Mouse (Mus musculus): ENCODE measurements around the gene Smndc1. TPM values are rescaled to one million over a fixed set of nuclear protein-coding genes. Genes with fewer than 3 reads are reported as not detected.
A peak's percentile ranks its signal among the peaks of the same experiment; 100 is the strongest.

Gene Smndc1
- polyA plus RNA-seq, 1 experiment from 2014 or later, result 14.9 TPM

GRCm38 (mm10) chr19:53364551-53364950 lies 25.8 kb downstream of the Smndc1 start:
- H3K27ac ChIP-seq (ENCODE audit: low read length), result no peak overlapping the region
- H3K4me3 ChIP-seq (ENCODE audit: low read depth, low read length), result no peak overlapping the region
- H3K9ac ChIP-seq (ENCODE audit: low read depth, low read length), result no peak overlapping the region
- peaks cover 13% of the 10 kb centered on the region for H3K4me1 ChIP-seq (ENCODE audit: control insufficient read depth, low read depth, low read length)
- no peak overlapping the region for H3K4me2 ChIP-seq (ENCODE audit: low read depth, low read length)
- H3K27me3 ChIP-seq (ENCODE audit: control insufficient read depth, insufficient read depth, low read depth, low read length), result no peaks in the 10 kb centered on the region
- no peak for ATAC-seq (ENCODE audit: low read depth)
- no peaks in the 10 kb centered on the region for H3K36me3 ChIP-seq (ENCODE audit: control insufficient read depth, insufficient read depth)
- H3K9me3 ChIP-seq (replicated peaks; ENCODE audit: control insufficient read depth, low read length), result no peaks in the 10 kb centered on the region
- 77% methylated on average over 2 of the region's 2 CpGs for WGBS (ENCODE audit: insufficient replicate concordance)

- Histone ChIP-seq H3K4me3 (ENCODE audit: low read depth, low read length) (no peak overlapping the region), H3K4me2 (ENCODE audit: low read depth, low read length) (no peak overlapping the region), H3K27me3 (ENCODE audit: control insufficient read depth, insufficient read depth, low read depth, low read length) (no peaks in the 10 kb centered on the region), H3K9me3 (replicated peaks; ENCODE audit: control insufficient read depth, low read length) (no peaks in the 10 kb centered on the region), H3K4me1 (ENCODE audit: control insufficient read depth, low read depth, low read length) (peaks cover 8% of the 10 kb centered on the region), H3K36me3 (ENCODE audit: control insufficient read depth, insufficient read depth) (no peaks in the 10 kb centered on the region), H3K27ac (ENCODE audit: low read length) (no peak overlapping the region), H3K9ac (ENCODE audit: low read depth, low read length) (no peak overlapping the region)
- ATAC-seq (ENCODE audit: low read depth), result no peak
- WGBS (ENCODE audit: insufficient replicate concordance), result 40% methylated on average over 2 of the region's 2 CpGs
Observed at GRCm38 (mm10) chr19:53362967-53363366, 27.4 kb downstream of the Smndc1 start.

- Histone ChIP-seq H3K9ac (ENCODE audit: low read depth, low read length) (no peak overlapping the region), H3K4me1 (ENCODE audit: control insufficient read depth, low read depth, low read length) (peaks cover 8% of the 10 kb centered on the region), H3K27ac (ENCODE audit: low read length) (no peak overlapping the region), H3K4me2 (ENCODE audit: low read depth, low read length) (peak overlapping the region; percentile 1; the same call in 1 of the 2 replicates), H3K36me3 (ENCODE audit: control insufficient read depth, insufficient read depth) (no peaks in the 10 kb centered on the region; the same call in 1 of the 2 replicates), H3K4me3 (ENCODE audit: low read depth, low read length) (no peak overlapping the region), H3K27me3 (ENCODE audit: control insufficient read depth, insufficient read depth, low read depth, low read length) (no peaks in the 10 kb centered on the region), H3K9me3 (replicated peaks; ENCODE audit: control insufficient read depth, low read length) (no peaks in the 10 kb centered on the region)
- WGBS (ENCODE audit: insufficient replicate concordance), result 72% methylated on average over 8 of the region's 8 CpGs
- ATAC-seq (ENCODE audit: low read depth), result peak; percentile 38; the same call in 1 of the 2 replicates
Observed at GRCm38 (mm10) chr19:53360265-53360958, 30.0 kb downstream of the Smndc1 start.

- ATAC-seq (ENCODE audit: low read depth), result peak; percentile 36; the same call in 1 of the 2 replicates
- H3K4me2 ChIP-seq (ENCODE audit: low read depth, low read length), result 0 out of 2 replicates have a peak overlapping the region, but pooled peaks have one; percentile 1
- WGBS (ENCODE audit: insufficient replicate concordance), result 74% methylated on average over 22 of the region's 22 CpGs
Observed at GRCm38 (mm10) chr19:53359160-53360033, 31.0 kb downstream of the Smndc1 start.

GRCm38 (mm10) chr19:53355065-53355464 lies 35.3 kb downstream of the Smndc1 start:
- Histone ChIP-seq H3K4me1 (ENCODE audit: control insufficient read depth, low read depth, low read length) (no peaks in the 10 kb centered on the region), H3K9me3 (replicated peaks; ENCODE audit: control insufficient read depth, low read length) (no peaks in the 10 kb centered on the region), H3K4me3 (ENCODE audit: low read depth, low read length) (no peak overlapping the region), H3K9ac (ENCODE audit: low read depth, low read length) (no peak overlapping the region), H3K27ac (ENCODE audit: low read length) (no peak overlapping the region), H3K4me2 (ENCODE audit: low read depth, low read length) (no peak overlapping the region), H3K36me3 (ENCODE audit: control insufficient read depth, insufficient read depth) (no peaks in the 10 kb centered on the region; the same call in 1 of the 2 replicates), H3K27me3 (ENCODE audit: control insufficient read depth, insufficient read depth, low read depth, low read length) (no peaks in the 10 kb centered on the region)
- ATAC-seq (ENCODE audit: low read depth), result no peak
- 89% methylated on average over 16 of the region's 16 CpGs for WGBS (ENCODE audit: insufficient replicate concordance)

More at GRCm38 (mm10) chr19:53359160-53360033, 31.0 kb downstream of the Smndc1 start:
- H3K27me3 ChIP-seq (ENCODE audit: control insufficient read depth, insufficient read depth, low read depth, low read length), result no peaks in the 10 kb centered on the region
- peaks cover 8% of the 10 kb centered on the region for H3K4me1 ChIP-seq (ENCODE audit: control insufficient read depth, low read depth, low read length)
- H3K36me3 ChIP-seq (ENCODE audit: control insufficient read depth, insufficient read depth), result no peaks in the 10 kb centered on the region; the same call in 1 of the 2 replicates
- H3K9me3 ChIP-seq (replicated peaks; ENCODE audit: control insufficient read depth, low read length), result no peaks in the 10 kb centered on the region
- no peak overlapping the region for H3K27ac ChIP-seq (ENCODE audit: low read length)
- no peak overlapping the region for H3K9ac ChIP-seq (ENCODE audit: low read depth, low read length)
- no peak overlapping the region for H3K4me3 ChIP-seq (ENCODE audit: low read depth, low read length)

GRCm38 (mm10) chr19:53354271-53355000 lies 35.9 kb downstream of the Smndc1 start:
- no peak overlapping the region for H3K9ac ChIP-seq (ENCODE audit: low read depth, low read length)
- no peak overlapping the region for H3K4me3 ChIP-seq (ENCODE audit: low read depth, low read length)
- no peaks in the 10 kb centered on the region for H3K4me1 ChIP-seq (ENCODE audit: control insufficient read depth, low read depth, low read length)
- 79% methylated on average over 7 of the region's 7 CpGs for WGBS (ENCODE audit: insufficient replicate concordance)
- no peak overlapping the region for H3K27ac ChIP-seq (ENCODE audit: low read length)
- no peak overlapping the region for H3K4me2 ChIP-seq (ENCODE audit: low read depth, low read length)
- H3K36me3 ChIP-seq (ENCODE audit: control insufficient read depth, insufficient read depth), result no peaks in the 10 kb centered on the region; the same call in 1 of the 2 replicates
- no peaks in the 10 kb centered on the region for H3K27me3 ChIP-seq (ENCODE audit: control insufficient read depth, insufficient read depth, low read depth, low read length)
- no peaks in the 10 kb centered on the region for H3K9me3 ChIP-seq (replicated peaks; ENCODE audit: control insufficient read depth, low read length)
- no peak for ATAC-seq (ENCODE audit: low read depth)

- H3K9me3 ChIP-seq (replicated peaks; ENCODE audit: control insufficient read depth, low read length), result no peaks in the 10 kb centered on the region
- 91% methylated on average over 7 of the region's 7 CpGs for WGBS (ENCODE audit: insufficient replicate concordance)
- no peak for ATAC-seq (ENCODE audit: low read depth)
- H3K36me3 ChIP-seq (ENCODE audit: control insufficient read depth, insufficient read depth), result no peaks in the 10 kb centered on the region; the same call in 1 of the 2 replicates
- H3K27me3 ChIP-seq (ENCODE audit: control insufficient read depth, insufficient read depth, low read depth, low read length), result no peaks in the 10 kb centered on the region
- H3K4me2 ChIP-seq (ENCODE audit: low read depth, low read length), result no peak overlapping the region
- no peak overlapping the region for H3K9ac ChIP-seq (ENCODE audit: low read depth, low read length)
- H3K27ac ChIP-seq (ENCODE audit: low read length), result no peak overlapping the region
- no peak overlapping the region for H3K4me3 ChIP-seq (ENCODE audit: low read depth, low read length)
- H3K4me1 ChIP-seq (ENCODE audit: control insufficient read depth, low read depth, low read length), result no peaks in the 10 kb centered on the region
Observed at GRCm38 (mm10) chr19:53353864-53354263, 36.5 kb downstream of the Smndc1 start.

GRCm38 (mm10) chr19:53345766-53346165 lies 44.6 kb downstream of the Smndc1 start:
- no peak for ATAC-seq (ENCODE audit: low read depth)
- WGBS (ENCODE audit: insufficient replicate concordance), result 83% methylated on average over 14 of the region's 14 CpGs

More at GRCm38 (mm10) chr19:53345766-53346165, 44.6 kb downstream of the Smndc1 start:
- peaks cover 6% of the 10 kb centered on the region; the same call in 1 of the 2 replicates for H3K36me3 ChIP-seq (ENCODE audit: control insufficient read depth, insufficient read depth)
- H3K27me3 ChIP-seq (ENCODE audit: control insufficient read depth, insufficient read depth, low read depth, low read length), result no peaks in the 10 kb centered on the region
- H3K27ac ChIP-seq (ENCODE audit: low read length), result no peak overlapping the region
- H3K9me3 ChIP-seq (replicated peaks; ENCODE audit: control insufficient read depth, low read length), result no peaks in the 10 kb centered on the region
- no peak overlapping the region for H3K9ac ChIP-seq (ENCODE audit: low read depth, low read length)
- H3K4me3 ChIP-seq (ENCODE audit: low read depth, low read length), result no peak overlapping the region
- H3K4me1 ChIP-seq (ENCODE audit: control insufficient read depth, low read depth, low read length), result no peaks in the 10 kb centered on the region; the same call in 1 of the 2 replicates
- H3K4me2 ChIP-seq (ENCODE audit: low read depth, low read length), result no peak overlapping the region

All from liver, embryonic 16.5 days (tissue).